Mouse (Mus musculus): Measurements from ENCODE around the gene Fuz. TPM values are rescaled to one million over a fixed set of nuclear protein-coding genes. Genes with fewer than 3 reads are reported as not detected.

The Fuz gene
- polyA plus RNA-seq, 1 experiment from 2014 or later = 30.1 TPM

GRCm38 (mm10) chr7:44949922-44950321 is 54.0 kb downstream of the Fuz start:
- Histone ChIP-seq H3K9me3 (replicated peaks) (no peaks in the 10 kb centered on the region), H3K36me3 (no peaks in the 10 kb centered on the region), H3K4me3 (replicated peaks) (no peak overlapping the region), H3K9ac (no peak overlapping the region), H3K4me1 (peaks cover 22% of the 10 kb centered on the region), H3K27me3 (peaks cover 26% of the 10 kb centered on the region), H3K4me2 (replicated peaks) (no peak overlapping the region), H3K27ac (replicated peaks) (no peak overlapping the region)
- ATAC-seq (ENCODE audit: insufficient number of reproducible peaks, low FRiP score, low TSS enrichment, low read depth) = no peak
- 70% methylated on average over 6 of the region's 6 CpGs for WGBS

DNA sequence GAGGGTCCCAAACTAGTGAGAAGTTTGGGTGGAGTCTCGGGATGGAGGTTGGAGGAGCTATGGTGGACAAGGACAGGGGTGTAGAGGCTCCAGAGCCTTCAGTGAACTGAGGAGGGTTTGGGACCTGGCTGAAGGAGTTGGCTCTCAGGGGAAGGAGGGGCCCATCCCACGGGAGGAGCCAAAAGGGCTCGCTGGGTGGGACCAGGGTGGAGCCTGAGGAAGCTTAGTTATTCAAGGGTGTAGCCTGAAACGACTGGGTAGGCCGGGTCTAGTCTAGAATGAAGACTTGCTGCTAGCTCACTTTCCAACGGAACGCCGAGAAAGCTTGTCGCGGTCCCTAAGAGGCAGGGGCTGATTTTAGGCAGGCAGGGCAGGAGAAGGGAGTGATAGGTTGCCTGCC is 56.1 kb downstream of the Fuz start:
- no peaks in the 10 kb centered on the region for H3K36me3 ChIP-seq
- H3K4me1 ChIP-seq = peaks cover 22% of the 10 kb centered on the region
- H3K27me3 ChIP-seq = peaks cover 26% of the 10 kb centered on the region
- H3K9me3 ChIP-seq (replicated peaks) = no peaks in the 10 kb centered on the region
- peak overlapping the region; percentile 91 for H3K27ac ChIP-seq (replicated peaks)
- peak overlapping the region; percentile 97 for H3K4me2 ChIP-seq (replicated peaks)
- peak; percentile 88 for ATAC-seq (ENCODE audit: insufficient number of reproducible peaks, low FRiP score, low TSS enrichment, low read depth)
- under 1% methylated on average over 10 of the region's 10 CpGs for WGBS
- peak overlapping the region; percentile 53 for H3K9ac ChIP-seq
- peak overlapping the region; percentile 60 for H3K4me3 ChIP-seq (replicated peaks)

MicroRNAs encoded within 50 kb of the gene (microRNA counts, 519-probe panel; counts per million panel counts)
- not detected for microRNA mmu-miR-707

Small RNA genes within 50 kb of the gene (microRNA-seq; reads per million reads assigned to microRNA genes)
- not detected for gene Mir707 (ENCODE audit: borderline number of aligned reads)

Other genes starting within 250 kb of the Fuz start
- 20.0 and 23.0 TPM in 2 replicates for gene Myh14, start 225.2 kb upstream of the Fuz start, polyA plus RNA-seq (2015; fragmentation: Nextera tagmentation; extraction: Ambion mirVana)
- not detected in 2 replicates for gene Izumo2, start 187.3 kb upstream of the Fuz start, polyA plus RNA-seq (2015; fragmentation: Nextera tagmentation; extraction: Ambion mirVana)
- 32.9 and 35.2 TPM in 2 replicates for gene Vrk3, start 147.7 kb upstream of the Fuz start, polyA plus RNA-seq (2015; fragmentation: Nextera tagmentation; extraction: Ambion mirVana)
- 1.4 and 1.8 TPM in 2 replicates for gene Zfp473, start 145.0 kb upstream of the Fuz start, polyA plus RNA-seq (2015; fragmentation: Nextera tagmentation; extraction: Ambion mirVana)
- 83.9 and 84.0 TPM in 2 replicates for gene Nup62, start 80.0 kb upstream of the Fuz start, polyA plus RNA-seq (2015; fragmentation: Nextera tagmentation; extraction: Ambion mirVana)
- 0.88 and 1.6 TPM in 2 replicates for gene Il4i1, start 79.7 kb upstream of the Fuz start, polyA plus RNA-seq (2015; fragmentation: Nextera tagmentation; extraction: Ambion mirVana)
- 12.4 and 14.7 TPM in 2 replicates for gene Atf5, start 79.4 kb upstream of the Fuz start, polyA plus RNA-seq (2015; fragmentation: Nextera tagmentation; extraction: Ambion mirVana)
- 124 and 127 TPM in 2 replicates for gene Akt1s1, start 47.1 kb upstream of the Fuz start, polyA plus RNA-seq (2015; fragmentation: Nextera tagmentation; extraction: Ambion mirVana)
- gene Tbc1d17, start 47.0 kb upstream of the Fuz start, polyA plus RNA-seq (2015; fragmentation: Nextera tagmentation; extraction: Ambion mirVana) = 86.6 and 89.3 TPM in 2 replicates
- gene Pnkp, start 38.9 kb upstream of the Fuz start, polyA plus RNA-seq (2015; fragmentation: Nextera tagmentation; extraction: Ambion mirVana) = 30.4 and 37.3 TPM in 2 replicates
- gene Ptov1, start 26.3 kb upstream of the Fuz start, polyA plus RNA-seq (2015; fragmentation: Nextera tagmentation; extraction: Ambion mirVana) = 428 and 442 TPM in 2 replicates
- 110 and 122 TPM in 2 replicates for gene Med25, start 3.4 kb upstream of the Fuz start, polyA plus RNA-seq (2015; fragmentation: Nextera tagmentation; extraction: Ambion mirVana)
- 73.0 and 76.2 TPM in 2 replicates for gene Ap2a1, start 33.4 kb downstream of the Fuz start, polyA plus RNA-seq (2015; fragmentation: Nextera tagmentation; extraction: Ambion mirVana)
- 0.23 TPM in 1 of 2 replicates, not detected in the other for gene Tsks, start 47.1 kb downstream of the Fuz start, polyA plus RNA-seq (2015; fragmentation: Nextera tagmentation; extraction: Ambion mirVana)
- gene Cpt1c, start 78.8 kb downstream of the Fuz start, polyA plus RNA-seq (2015; fragmentation: Nextera tagmentation; extraction: Ambion mirVana) = 30.0 and 35.8 TPM in 2 replicates
- 455 and 479 TPM in 2 replicates for gene Prmt1, start 90.5 kb downstream of the Fuz start, polyA plus RNA-seq (2015; fragmentation: Nextera tagmentation; extraction: Ambion mirVana)
- gene Irf3, start 101.6 kb downstream of the Fuz start, polyA plus RNA-seq (2015; fragmentation: Nextera tagmentation; extraction: Ambion mirVana) = 109 and 110 TPM in 2 replicates
- gene Bcl2l12, start 102.6 kb downstream of the Fuz start, polyA plus RNA-seq (2015; fragmentation: Nextera tagmentation; extraction: Ambion mirVana) = 59.1 and 67.7 TPM in 2 replicates
- 40.7 and 41.9 TPM in 2 replicates for gene Scaf1, start 120.3 kb downstream of the Fuz start, polyA plus RNA-seq (2015; fragmentation: Nextera tagmentation; extraction: Ambion mirVana)
- 41.3 and 47.6 TPM in 2 replicates for gene Rras, start 121.9 kb downstream of the Fuz start, polyA plus RNA-seq (2015; fragmentation: Nextera tagmentation; extraction: Ambion mirVana)
- gene Prr12, start 156.8 kb downstream of the Fuz start, polyA plus RNA-seq (2015; fragmentation: Nextera tagmentation; extraction: Ambion mirVana) = 11.9 and 12.1 TPM in 2 replicates
- 68.5 and 73.6 TPM in 2 replicates for gene Nosip, start 166.3 kb downstream of the Fuz start, polyA plus RNA-seq (2015; fragmentation: Nextera tagmentation; extraction: Ambion mirVana)
- 26.0 and 26.9 TPM in 2 replicates for gene Prrg2, start 166.6 kb downstream of the Fuz start, polyA plus RNA-seq (2015; fragmentation: Nextera tagmentation; extraction: Ambion mirVana)
- gene Rcn3, start 196.1 kb downstream of the Fuz start, polyA plus RNA-seq (2015; fragmentation: Nextera tagmentation; extraction: Ambion mirVana) = 520 and 531 TPM in 2 replicates
- 126 and 135 TPM in 2 replicates for gene Fcgrt, start 207.8 kb downstream of the Fuz start, polyA plus RNA-seq (2015; fragmentation: Nextera tagmentation; extraction: Ambion mirVana)
- gene Rps11, start 228.4 kb downstream of the Fuz start, polyA plus RNA-seq (2015; fragmentation: Nextera tagmentation; extraction: Ambion mirVana) = 1,509 and 1,523 TPM in 2 replicates
- gene Rpl13a, start 232.7 kb downstream of the Fuz start, polyA plus RNA-seq (2015; fragmentation: Nextera tagmentation; extraction: Ambion mirVana) = 1,369 and 1,440 TPM in 2 replicates
- gene Gm45713, start 240.2 kb downstream of the Fuz start, polyA plus RNA-seq (2015; fragmentation: Nextera tagmentation; extraction: Ambion mirVana) = 0.12 and 0.37 TPM in 2 replicates
- gene Flt3l, start 240.4 kb downstream of the Fuz start, polyA plus RNA-seq (2015; fragmentation: Nextera tagmentation; extraction: Ambion mirVana) = 2.6 and 3.4 TPM in 2 replicates

All from embryonic facial prominence, embryonic 15.5 days (tissue).